In the genomic region with DNA sequence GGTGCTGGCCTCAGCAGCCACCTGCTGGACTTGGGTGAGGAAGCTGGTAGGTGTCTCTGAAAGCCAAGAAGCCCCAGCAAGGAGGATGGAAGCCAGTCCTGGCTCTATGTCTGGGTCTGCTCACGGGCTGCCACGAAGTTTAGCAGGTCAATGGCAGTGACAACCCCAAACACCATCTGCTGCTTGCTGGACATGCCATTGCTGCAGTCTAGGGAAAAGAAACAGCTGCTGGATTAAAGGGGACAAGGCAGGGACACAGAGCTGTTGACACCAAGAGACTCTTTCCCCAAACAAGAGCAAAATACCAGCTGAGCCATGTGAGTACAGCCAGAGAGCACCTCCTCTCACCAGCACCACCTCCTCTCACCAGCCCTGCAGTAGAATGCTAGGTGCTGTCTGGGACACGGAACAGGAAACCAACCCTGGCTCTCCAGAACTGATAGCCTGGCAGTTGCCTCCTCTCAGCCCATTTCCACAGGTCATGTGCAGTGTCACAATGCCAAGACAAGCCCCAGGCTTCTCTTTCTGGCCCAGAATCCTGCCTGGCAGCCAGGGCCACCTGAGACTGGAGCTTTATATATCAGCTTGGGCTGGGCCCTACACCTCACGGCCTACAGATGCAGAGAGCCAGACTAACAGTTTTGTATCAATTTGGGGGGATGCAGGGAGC, we compare ENCODE assay signal across 16 mouse cellular contexts. TPM values are rescaled to one million over a fixed set of nuclear protein-coding genes. Genes with fewer than 3 reads are reported as not detected.
DNase-seq lines count a peak whose midpoint lies in the region; ATAC-seq lines count a peak whose summit lies in the region.
"Had no signal": no experiment of that assay in that cellular context is flagged by ENCODE, and none has a peak within 500 bp of the region (broad histone marks: within the 10 kb centered on the region; RNA-seq: fewer than 3 reads in every experiment).

No protein-coding gene starts in this region.

- no peaks in the 10 kb centered on the region for H3K36me3 ChIP-seq in heart, embryonic 10.5 days
- H3K36me3 ChIP-seq: heart, embryonic 13.5 days; midbrain, embryonic 10.5 days; stomach, embryonic 15.5 days had no signal

- no peaks in the 10 kb centered on the region for H3K9me3 ChIP-seq in heart, embryonic 10.5 days
- H3K9me3 ChIP-seq: heart, embryonic 13.5 days; midbrain, embryonic 10.5 days; stomach, embryonic 15.5 days had no signal

- WGBS in heart, embryonic 10.5 days, result 80% methylated on average over 4 of the region's 4 CpGs

- H3K27ac ChIP-seq in heart, embryonic 10.5 days, result no peak overlapping the region
- H3K27ac ChIP-seq: heart, embryonic 13.5 days; midbrain, embryonic 10.5 days; stomach, embryonic 15.5 days had no signal

- intact Hi-C loops in heart, postnatal 10 days (cut with DNase I), result no loop called here

- ATAC-seq in CD4-positive, CD25-positive, alpha-beta regulatory T cell, adult 4 months, result no peak
- ATAC-seq: inflammation-experienced regulatory T-cells, adult 6 months had no signal

- DNase-seq in heart, adult 11 months, result peak; percentile 97
- DNase-seq in heart, embryonic 10.5 days (ENCODE audit: low spot score), result no peak
- DNase-seq in cerebellum, postnatal 25 days, result peak; percentile 21 to 31
- DNase-seq in heart, postnatal 10 days, result peak; percentile 68 to 71
- peak; percentile 17 for DNase-seq in lung, postnatal 36 days
- DNase-seq in spleen, postnatal 10 days (ENCODE audit: low spot score in 2 of 2), result no peak
- DNase-seq: embryo, embryonic 11 days; kidney, postnatal 4 days; right cerebral cortex, postnatal 4 days; thymus, postnatal 4 days had no signal

- 0 out of 2 replicates have a peak, but pooled peaks cover 10% of the 10 kb centered on the region for H3K4me1 ChIP-seq in heart, embryonic 10.5 days
- H3K4me1 ChIP-seq: midbrain, embryonic 10.5 days; stomach, embryonic 15.5 days had no signal

- H3K27me3 ChIP-seq in heart, embryonic 10.5 days (ENCODE audit: insufficient read depth, poor library complexity, severe bottlenecking), result no peaks in the 10 kb centered on the region
- H3K27me3 ChIP-seq: CH12.LX; heart, embryonic 13.5 days; stomach, embryonic 15.5 days had no signal

- H3K4me3 ChIP-seq in heart, embryonic 10.5 days, result no peak overlapping the region
- H3K4me3 ChIP-seq: heart, embryonic 13.5 days; midbrain, embryonic 10.5 days; stomach, embryonic 15.5 days had no signal

RNA-seq across cellular contexts. Expression of gene Cbs, which starts 23.8 kb away (rescaled TPM):
- 0.89 and 2.1 TPM in 2 replicates for polyA plus RNA-seq in heart, embryonic 10.5 days (2016; fragmentation: Nextera tagmentation; extraction: Ambion mirVana)
- total RNA-seq in heart, postnatal 10 days (2021), result 1 to 10 TPM in 1 of 2 experiments, under 1 TPM in 1; 0.55 to 1.0 TPM
- under 1 TPM in 1 of 2 experiments, not detected in 1; 0.61 TPM for polyA plus RNA-seq in CD4-positive, CD25-positive, alpha-beta regulatory T cell, adult 4 months (2017; shearing (Covaris generic))

RNA-seq across cellular contexts. Expression of gene U2af1, which starts 45.5 kb away (rescaled TPM):
- polyA plus RNA-seq in heart, embryonic 10.5 days (2016; fragmentation: Nextera tagmentation; extraction: Ambion mirVana), result 271 and 373 TPM in 2 replicates
- 100 to 1,000 TPM; 111 TPM for total RNA-seq in heart, postnatal 10 days (2021)
- polyA plus RNA-seq in CD4-positive, CD25-positive, alpha-beta regulatory T cell, adult 4 months (2017; shearing (Covaris generic)), result 100 to 1,000 TPM in 1 of 2 experiments, 10 to 100 TPM in 1; 53.7 to 103 TPM

RNA-seq across cellular contexts. Expression of gene Pknox1, which starts 48.7 kb away (rescaled TPM):
- polyA plus RNA-seq in heart, embryonic 10.5 days (2016; fragmentation: Nextera tagmentation; extraction: Ambion mirVana), result 20.9 and 21.9 TPM in 2 replicates
- 10 to 100 TPM; 13.5 to 16.2 TPM for total RNA-seq in heart, postnatal 10 days (2021)
- polyA plus RNA-seq in CD4-positive, CD25-positive, alpha-beta regulatory T cell, adult 4 months (2017; shearing (Covaris generic)), result 10 to 100 TPM; 48.3 to 58.9 TPM

Comparison
In these comparisons a context has a peak if more than half of its experiments do, and no peak if none do; other contexts are left out.
1. DNase-seq: peak in heart, adult 11 months (single experiment), cerebellum, postnatal 25 days (2 of 2), heart, postnatal 10 days (2 of 2) and lung, postnatal 36 days (single experiment); none in heart, embryonic 10.5 days (single experiment) and spleen, postnatal 10 days (0 of 2).